Mouse (Mus musculus) left cerebral cortex, adult 11 months (tissue): ENCODE measurements around the gene Olfr888.

Source experiments
- DNase-seq: peaks from one replicate; pipeline ENCODE4 v3.0.0; 2022; ENCODE audit warnings: low spot score

Olfr888 gene

DNA sequence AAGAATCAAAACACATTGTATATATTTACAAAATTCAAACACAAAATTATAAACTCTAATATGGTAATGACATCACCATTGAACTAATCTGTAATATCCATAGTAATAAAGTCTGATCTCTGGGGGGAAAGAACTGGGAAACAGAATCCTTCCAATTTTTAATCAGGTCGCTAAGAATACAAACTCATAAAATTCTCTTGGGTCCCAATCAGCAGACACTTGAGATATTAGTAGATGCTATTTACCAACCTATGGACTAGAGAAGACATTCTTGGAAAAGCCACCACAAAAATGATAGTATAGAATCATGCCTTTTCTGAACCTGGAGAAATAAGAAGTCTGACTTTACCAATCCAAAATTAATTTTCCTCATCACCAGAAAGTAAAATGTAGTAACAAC lies at the start of gene Olfr888:
TSS of gene Olfr888 (plus strand) at position 301 of the 400 bp plus-strand sequence.
- no peak for DNase-seq

DNA sequence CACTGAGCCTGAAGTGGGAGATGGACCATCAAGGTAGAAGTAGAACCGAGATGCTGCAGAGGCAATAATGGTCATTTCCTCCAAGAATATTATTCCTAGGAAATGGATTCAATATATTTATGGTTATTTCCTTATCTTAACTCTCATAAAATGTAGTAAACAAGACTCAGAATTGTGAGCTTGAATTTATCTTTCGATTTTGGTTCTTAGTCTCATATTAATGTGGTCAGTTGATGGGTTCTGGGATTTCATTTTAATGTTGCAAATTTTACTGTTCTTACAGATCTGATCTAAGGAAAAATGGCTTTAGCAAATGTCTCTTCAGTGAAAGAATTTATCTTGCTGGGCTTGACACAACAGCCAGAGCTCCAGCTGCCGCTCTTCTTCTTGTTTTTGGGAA lies 46.9 kb upstream of the Olfr888 start, which contains the start of gene Olfr885:
TSS of gene Olfr885 (plus strand) at position 301 of the 400 bp plus-strand sequence.
- DNase-seq, result no peak

DNA sequence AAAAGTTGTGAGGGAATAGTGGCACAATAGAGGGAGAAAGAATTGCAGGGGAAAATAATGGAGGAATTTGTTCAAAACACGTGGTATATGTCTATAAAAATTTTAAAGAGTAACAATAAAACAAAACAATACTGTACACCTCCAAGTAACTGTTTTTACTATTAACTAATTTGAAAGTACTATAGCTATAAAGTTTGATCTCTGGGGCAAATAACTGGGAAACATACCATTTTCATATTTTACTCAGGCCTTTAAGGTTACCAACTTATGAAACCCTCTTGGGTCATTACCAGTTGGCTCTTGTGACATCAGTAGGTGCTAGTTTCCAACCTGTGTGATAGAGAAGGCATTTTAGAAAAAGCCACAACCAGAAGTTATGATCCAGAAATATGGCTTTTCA lies 24.2 kb upstream of the Olfr888 start, which contains the start of gene Olfr887:
TSS of gene Olfr887 (plus strand) at position 301 of the 400 bp plus-strand sequence.
- no peak for DNase-seq

DNA sequence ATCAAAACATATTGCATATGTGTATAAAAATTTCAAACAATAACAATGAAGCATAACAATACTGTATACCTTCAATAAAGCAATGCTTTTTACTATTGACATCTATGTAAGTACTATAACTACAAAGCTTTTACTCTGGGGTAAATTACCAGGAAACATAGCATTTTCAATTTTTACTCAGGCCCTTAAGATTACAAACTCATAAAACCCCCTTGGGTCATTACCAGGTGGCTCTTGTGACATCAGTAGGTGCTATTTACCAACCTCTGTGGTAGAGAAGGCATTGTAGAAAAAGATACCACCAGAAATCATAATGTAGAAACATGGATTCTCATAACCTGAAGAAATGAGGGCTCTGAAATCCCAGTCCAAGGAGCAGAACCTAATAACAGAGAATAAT lies 7.0 kb downstream of the Olfr888 start, which contains the start of gene Olfr889:
TSS of gene Olfr889 (plus strand) at position 301 of the 400 bp plus-strand sequence.
- DNase-seq, result no peak

DNA sequence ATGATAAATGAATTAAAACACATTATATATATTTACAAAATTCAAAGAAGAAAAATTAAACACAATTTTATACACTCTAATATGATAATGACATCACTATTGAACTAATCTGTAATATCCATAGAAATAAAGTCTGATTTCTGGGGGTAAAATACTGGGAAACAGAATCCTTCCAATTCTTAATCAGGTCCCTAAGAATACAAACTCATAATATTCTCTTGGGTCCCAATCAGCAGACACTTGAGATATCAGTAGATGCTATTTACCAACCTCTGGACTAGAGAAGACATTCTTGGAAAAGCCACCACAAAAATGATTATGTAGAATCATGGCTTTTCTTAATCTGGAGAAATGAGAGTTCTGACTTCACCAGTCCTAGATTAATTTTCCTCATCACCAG lies 34.3 kb downstream of the Olfr888 start, which contains the start of gene Olfr890:
TSS of gene Olfr890 (plus strand) at position 301 of the 400 bp plus-strand sequence.
- no peak for DNase-seq
